Comparison of ENCODE assay signal across 8 mouse cellular contexts in genomic region chr12:17271272-17271671, GRCm38 (mm10). TPM values are rescaled to one million over a fixed set of nuclear protein-coding genes. Genes with fewer than 3 reads are reported as not detected.
DNase-seq lines count a peak whose midpoint lies in the region; ATAC-seq and TF ChIP-seq lines count a peak whose summit lies in the region.

No protein-coding gene starts in this region.

- 81% methylated on average over 1 of the region's 1 CpGs for WGBS in forebrain, postnatal 0 days
- 76% methylated on average over 1 of the region's 1 CpGs for WGBS in forebrain, embryonic 16.5 days
- WGBS in hindbrain, embryonic 10.5 days = 80% methylated on average over 1 of the region's 1 CpGs

- peaks cover 12% of the 10 kb centered on the region for H3K4me1 ChIP-seq in forebrain, postnatal 0 days (ENCODE audit: insufficient read depth)
- peaks cover 47% of the 10 kb centered on the region for H3K4me1 ChIP-seq in forebrain, embryonic 16.5 days (replicated peaks; ENCODE audit: control insufficient read depth, insufficient read depth, low read length)
- peaks cover 24% of the 10 kb centered on the region for H3K4me1 ChIP-seq in hindbrain, embryonic 10.5 days (replicated peaks)

- no peak overlapping the region for H3K4me3 ChIP-seq in forebrain, postnatal 0 days (ENCODE audit: low read depth, low read length)
- H3K4me3 ChIP-seq in forebrain, embryonic 16.5 days (replicated peaks; ENCODE audit: low read length) = no peak overlapping the region
- no peak overlapping the region for H3K4me3 ChIP-seq in hindbrain, embryonic 10.5 days

- H3K27ac ChIP-seq in forebrain, postnatal 0 days (ENCODE audit: low read depth, low read length) = no peak overlapping the region
- no peak overlapping the region for H3K27ac ChIP-seq in forebrain, embryonic 16.5 days (ENCODE audit: low read length)
- H3K27ac ChIP-seq in hindbrain, embryonic 10.5 days = no peak overlapping the region

- peaks cover 56% of the 10 kb centered on the region for H3K36me3 ChIP-seq in forebrain, postnatal 0 days (ENCODE audit: insufficient read depth)
- H3K36me3 ChIP-seq in forebrain, embryonic 16.5 days (ENCODE audit: control insufficient read depth, insufficient read depth) = peaks cover 43% of the 10 kb centered on the region
- peaks cover 81% of the 10 kb centered on the region for H3K36me3 ChIP-seq in hindbrain, embryonic 10.5 days

- H3K4me2 ChIP-seq in forebrain, postnatal 0 days (ENCODE audit: low read depth) = no peak overlapping the region
- no peak overlapping the region for H3K4me2 ChIP-seq in forebrain, embryonic 16.5 days (ENCODE audit: low read length)

- no peaks in the 10 kb centered on the region for H3K27me3 ChIP-seq in forebrain, postnatal 0 days (ENCODE audit: insufficient read depth, low read length)
- H3K27me3 ChIP-seq in forebrain, embryonic 16.5 days (replicated peaks; ENCODE audit: control insufficient read depth, insufficient read depth, low read length) = no peaks in the 10 kb centered on the region
- no peaks in the 10 kb centered on the region for H3K27me3 ChIP-seq in hindbrain, embryonic 10.5 days (ENCODE audit: insufficient read depth, poor library complexity, severe bottlenecking)

- no peak for ATAC-seq in forebrain, postnatal 0 days
- no peak for ATAC-seq in forebrain, embryonic 16.5 days
- ATAC-seq in common myeloid progenitor, adult 5-6 weeks (replicated peaks; ENCODE audit: low read depth, poor library complexity, severe bottlenecking) = peak; percentile 60
- peak; percentile 65 for ATAC-seq in megakaryocyte progenitor cell, adult 5-6 weeks (replicated peaks; ENCODE audit: poor library complexity)

- H3K9me3 ChIP-seq in forebrain, postnatal 0 days (ENCODE audit: low read length) = no peaks in the 10 kb centered on the region
- H3K9me3 ChIP-seq in forebrain, embryonic 16.5 days (ENCODE audit: control insufficient read depth, low read length) = no peaks in the 10 kb centered on the region
- H3K9me3 ChIP-seq in hindbrain, embryonic 10.5 days = no peaks in the 10 kb centered on the region

- H3K9ac ChIP-seq in forebrain, postnatal 0 days = no peak overlapping the region
- no peak overlapping the region for H3K9ac ChIP-seq in forebrain, embryonic 16.5 days (replicated peaks; ENCODE audit: low read depth, low read length)

- peak; percentile 67 for TF ChIP-seq CTCF in forebrain, postnatal 0 days (IDR thresholded peaks at IDR 0.05; ENCODE audit: low read depth)

- DNase-seq in forebrain, postnatal 0 days = peak; percentile 40
- peak; percentile 71 for DNase-seq in right cerebral cortex, postnatal 4 days
- no peak for DNase-seq in right cerebral cortex, postnatal 36 days (ENCODE audit: low spot score in 2 of 2)
- DNase-seq in frontal cortex, postnatal 14 days (ENCODE audit: low spot score in 2 of 2) = no peak
- DNase-seq in hindbrain, embryonic 10.5 days (ENCODE audit: low spot score) = no peak

RNA-seq across cellular contexts. Expression of gene Pdia6, which starts 4.9 kb away (rescaled TPM):
- total RNA-seq in forebrain, postnatal 0 days (2014; rRNA removed) = 152 and 182 TPM in 2 replicates
- polyA plus RNA-seq in forebrain, postnatal 0 days (2015; fragmentation: Nextera tagmentation; extraction: Ambion mirVana) = 223 and 247 TPM in 2 replicates
- polyA plus RNA-seq in forebrain, embryonic 16.5 days (2015; fragmentation: Nextera tagmentation; extraction: Ambion mirVana) = 333 and 384 TPM in 2 replicates
- total RNA-seq in common myeloid progenitor, adult 5-6 weeks (2017) = 278 and 284 TPM in 2 replicates
- 343 TPM in 2 replicates for total RNA-seq in megakaryocyte progenitor cell, adult 5-6 weeks (2015)
- 606 and 634 TPM in 2 replicates for total RNA-seq in megakaryocyte progenitor cell, adult 5-6 weeks (2017)
- polyA plus RNA-seq in hindbrain, embryonic 10.5 days (2016; fragmentation: Nextera tagmentation; extraction: Ambion mirVana) = 501 and 623 TPM in 2 replicates

RNA-seq across cellular contexts. Expression of gene Atp6v1c2, which starts 57.9 kb away (rescaled TPM):
- total RNA-seq in forebrain, postnatal 0 days (2014; rRNA removed) = 0.86 and 2.4 TPM in 2 replicates
- polyA plus RNA-seq in forebrain, postnatal 0 days (2015; fragmentation: Nextera tagmentation; extraction: Ambion mirVana) = 1.3 and 1.6 TPM in 2 replicates
- polyA plus RNA-seq in forebrain, embryonic 16.5 days (2015; fragmentation: Nextera tagmentation; extraction: Ambion mirVana) = 0.88 and 1.3 TPM in 2 replicates
- not detected in 2 replicates for total RNA-seq in common myeloid progenitor, adult 5-6 weeks (2017)
- total RNA-seq in megakaryocyte progenitor cell, adult 5-6 weeks (2015) = not detected in 2 replicates
- total RNA-seq in megakaryocyte progenitor cell, adult 5-6 weeks (2017) = not detected in 2 replicates
- polyA plus RNA-seq in hindbrain, embryonic 10.5 days (2016; fragmentation: Nextera tagmentation; extraction: Ambion mirVana) = 0.72 and 0.73 TPM in 2 replicates

Comparison
In these comparisons a context has a peak if more than half of its experiments do, and no peak if none do; other contexts are left out.
1. DNase-seq: peak in forebrain, postnatal 0 days (single experiment) and right cerebral cortex, postnatal 4 days (single experiment); none in right cerebral cortex, postnatal 36 days (0 of 2), frontal cortex, postnatal 14 days (0 of 2) and hindbrain, embryonic 10.5 days (single experiment).
2. ATAC-seq: peak in common myeloid progenitor, adult 5-6 weeks (single experiment) and megakaryocyte progenitor cell, adult 5-6 weeks (single experiment); none in forebrain, postnatal 0 days (single experiment) and forebrain, embryonic 16.5 days (single experiment).